Mouse (Mus musculus) kidney, adult 2 months (tissue): ENCODE results near the gene Mxra7. TPM values are rescaled to one million over a fixed set of nuclear protein-coding genes. Genes with fewer than 3 reads are reported as not detected.

Experiments used
- DNase-seq: peaks from one replicate; pipeline ENCODE4 v3.0.0; 2021
- H3K27ac ChIP-seq: fragments of 200-500 bp; 2 replicates; pipeline ENCODE4 v1.5.1; 2012; ENCODE audit warnings: low read depth, low read length, control low read depth, inconsistent platforms; ENCODE audit not compliant: insufficient read depth
- H3K27me3 ChIP-seq: fragments of 200-500 bp; replicated peaks from 2 replicates; pipeline ENCODE4 v1.6.1; 2012; ENCODE audit warnings: mild to moderate bottlenecking, moderate library complexity, low read length, inconsistent platforms; ENCODE audit not compliant: control insufficient read depth, insufficient read depth
- H3K36me3 ChIP-seq: fragments of 200-500 bp; 2 replicates; pipeline ENCODE4 v1.6.1; 2012; ENCODE audit warnings: mild to moderate bottlenecking, moderate library complexity, low read length, inconsistent platforms; ENCODE audit not compliant: control insufficient read depth, insufficient read depth
- H3K4me1 ChIP-seq: fragments of 200-500 bp; 2 replicates; pipeline ENCODE4 v1.6.1; 2011; ENCODE audit warnings: low read length; ENCODE audit not compliant: control insufficient read depth, insufficient read depth
- H3K4me3 ChIP-seq: fragments of 200-500 bp; 2 replicates; pipeline ENCODE4 v1.5.1; 2011; ENCODE audit warnings: mild to moderate bottlenecking, low read depth, low read length, control low read depth; ENCODE audit not compliant: insufficient read depth
- CTCF ChIP-seq: fragments of 200-500 bp; conservative IDR thresholded peaks from 2 replicates; pipeline ENCODE4 v1.5.1; 2011; ENCODE audit warnings: low read depth, mild to moderate bottlenecking, control low read depth, low read length, moderate library complexity, mixed read lengths; ENCODE audit not compliant: insufficient read depth, insufficient read length
- POLR2A ChIP-seq: fragments of 200-500 bp; IDR thresholded peaks from one replicate; pipeline ENCODE4 v1.6.1; 2011; ENCODE audit warnings: low read depth, low read length, control low read depth
- WGBS: fragments of 180-500 bp; shearing (Covaris S2); methylation state at CpG from one replicate; pipeline ENCODE4 v1.1.7; 2018; 5-methylcytosine and 5-hydroxymethylcytosine counted together
- polyA plus RNA-seq: library from polyadenylated mRNA; depleted of rRNA; stranded (reverse); fragments of >200 nt; gene quantifications from 2 replicates; pipeline ENCODE4 v1.2.3, GENCODE M21; 2012

Gene Mxra7
- polyA plus RNA-seq, 1 experiment: 11.3 TPM

- H3K4me1 ChIP-seq: 0 out of 2 replicates have a peak, but pooled peaks cover 6% of the 10 kb centered on the region
- DNase-seq: no peak
- no peaks in the 10 kb centered on the region for H3K27me3 ChIP-seq
- WGBS: 87% methylated on average over 11 of the region's 11 CpGs
- no peak overlapping the region for H3K27ac ChIP-seq
- no peaks in the 10 kb centered on the region for H3K36me3 ChIP-seq
- TF ChIP-seq POLR2A (no peak), CTCF (no peak)
- H3K4me3 ChIP-seq: no peak overlapping the region
Observed at GRCm38 (mm10) chr11:116810528-116810927, 17.3 kb downstream of the Mxra7 start.

- WGBS: 90% methylated on average over 8 of the region's 8 CpGs
- no peak for TF ChIP-seq POLR2A
Observed at GRCm38 (mm10) chr11:116809520-116809919, 18.3 kb downstream of the Mxra7 start.

GRCm38 (mm10) chr11:116808811-116809395 is 18.9 kb downstream of the Mxra7 start:
- H3K4me3 ChIP-seq: no peak overlapping the region
- TF ChIP-seq CTCF (no peak), POLR2A (no peak)
- H3K27me3 ChIP-seq: no peaks in the 10 kb centered on the region
- 84% methylated on average over 11 of the region's 11 CpGs for WGBS
- no peak overlapping the region for H3K27ac ChIP-seq
- H3K36me3 ChIP-seq: no peaks in the 10 kb centered on the region
- DNase-seq: no peak
- H3K4me1 ChIP-seq: 0 out of 2 replicates have a peak, but pooled peaks cover 4% of the 10 kb centered on the region

More at GRCm38 (mm10) chr11:116809520-116809919, 18.3 kb downstream of the Mxra7 start:
- H3K4me1 ChIP-seq: 0 out of 2 replicates have a peak, but pooled peaks cover 6% of the 10 kb centered on the region
- no peak overlapping the region for H3K4me3 ChIP-seq
- no peaks in the 10 kb centered on the region for H3K27me3 ChIP-seq
- DNase-seq: no peak
- no peak overlapping the region for H3K27ac ChIP-seq
- H3K36me3 ChIP-seq: no peaks in the 10 kb centered on the region

GRCm38 (mm10) chr11:116807938-116808606 is 19.8 kb downstream of the Mxra7 start:
- no peaks in the 10 kb centered on the region for H3K4me1 ChIP-seq

GRCm38 (mm10) chr11:116807526-116807925 is 20.3 kb downstream of the Mxra7 start:
- H3K4me1 ChIP-seq: no peaks in the 10 kb centered on the region
- DNase-seq: no peak
- no peak overlapping the region for H3K27ac ChIP-seq
- no peak overlapping the region for H3K4me3 ChIP-seq
- TF ChIP-seq CTCF: no peak
- H3K36me3 ChIP-seq: no peaks in the 10 kb centered on the region
- 50% methylated on average over 3 of the region's 3 CpGs for WGBS
- no peaks in the 10 kb centered on the region for H3K27me3 ChIP-seq

More at GRCm38 (mm10) chr11:116807938-116808606, 19.8 kb downstream of the Mxra7 start:
- 22% methylated on average over 7 of the region's 7 CpGs for WGBS
- peak; percentile 91 for DNase-seq
- no peak overlapping the region for H3K4me3 ChIP-seq
- TF ChIP-seq POLR2A (no peak), CTCF (peak; percentile 89)
- no peaks in the 10 kb centered on the region for H3K36me3 ChIP-seq
- H3K27ac ChIP-seq: peak overlapping the region; percentile 61
- H3K27me3 ChIP-seq: no peaks in the 10 kb centered on the region

- DNase-seq: no peak
- H3K4me1 ChIP-seq: no peaks in the 10 kb centered on the region
- no peak overlapping the region for H3K4me3 ChIP-seq
- no peak overlapping the region for H3K27ac ChIP-seq
- H3K36me3 ChIP-seq: no peaks in the 10 kb centered on the region
- TF ChIP-seq CTCF (no peak), POLR2A (no peak)
- WGBS: 46% methylated on average over 7 of the region's 7 CpGs
- H3K27me3 ChIP-seq: no peaks in the 10 kb centered on the region
Observed at GRCm38 (mm10) chr11:116807116-116807515, 20.7 kb downstream of the Mxra7 start.
